Mouse (Mus musculus) bone marrow macrophage, adult 2 months (primary cell): ENCODE measurements around the gene Zfand5. TPM values are rescaled to one million over a fixed set of nuclear protein-coding genes. Genes with fewer than 3 reads are reported as not detected.

Experiments used
- H3K27ac ChIP-seq: 2 replicates; pipeline ENCODE4 v1.5.1; 2012; ENCODE audit warnings: low read depth, low read length; ENCODE audit not compliant: insufficient read depth
- H3K4me1 ChIP-seq: 2 replicates; pipeline ENCODE4 v1.6.1; 2012; ENCODE audit warnings: low read length; ENCODE audit not compliant: control insufficient read depth, insufficient read depth
- H3K4me3 ChIP-seq: 2 replicates; pipeline ENCODE4 v1.5.1; 2012; ENCODE audit warnings: mild to moderate bottlenecking, low read length, moderate library complexity; ENCODE audit not compliant: insufficient read depth
- CTCF ChIP-seq: IDR thresholded peaks from 2 replicates; pipeline ENCODE4 v1.5.1; 2012; ENCODE audit warnings: low read depth, mild to moderate bottlenecking, low read length, moderate library complexity
- POLR2A ChIP-seq: IDR thresholded peaks from 2 replicates; pipeline ENCODE4 v1.6.1; 2012; ENCODE audit warnings: mild to moderate bottlenecking, low read depth, low read length, borderline replicate concordance
- polyA plus RNA-seq: library from polyadenylated mRNA; stranded (reverse); fragments of >200 nt; gene quantifications from 2 replicates; pipeline ENCODE4 v1.2.4, GENCODE M21; 2012; ENCODE audit not compliant: missing spikeins, insufficient read depth, insufficient read length

Zfand5 gene
- polyA plus RNA-seq, 1 experiment, result 109 TPM

- Histone ChIP-seq H3K4me1 (no peaks in the 10 kb centered on the region), H3K4me3 (no peak overlapping the region), H3K27ac (no peak overlapping the region)
- TF ChIP-seq POLR2A, result no peak
- TF ChIP-seq CTCF, result no peak
Observed at GRCm38 (mm10) chr19:21325333-21325732, 53.3 kb downstream of the Zfand5 start.

GRCm38 (mm10) chr19:21328951-21329350 is 56.9 kb downstream of the Zfand5 start:
- Histone ChIP-seq H3K27ac (no peak overlapping the region), H3K4me1 (no peaks in the 10 kb centered on the region), H3K4me3 (no peak overlapping the region)
- TF ChIP-seq CTCF (no peak), POLR2A (no peak)

- no peak overlapping the region for H3K27ac ChIP-seq
- no peak for TF ChIP-seq POLR2A
- TF ChIP-seq CTCF, result no peak
- no peaks in the 10 kb centered on the region for H3K4me1 ChIP-seq
- no peak overlapping the region for H3K4me3 ChIP-seq
Observed at GRCm38 (mm10) chr19:21329770-21330169, 57.7 kb downstream of the Zfand5 start.

GRCm38 (mm10) chr19:21330305-21331115 is 58.4 kb downstream of the Zfand5 start:
- Histone ChIP-seq H3K4me1 (no peaks in the 10 kb centered on the region), H3K27ac (no peak overlapping the region), H3K4me3 (no peak overlapping the region)
- TF ChIP-seq POLR2A (no peak), CTCF (no peak)

- no peak overlapping the region for H3K4me3 ChIP-seq
- H3K27ac ChIP-seq, result no peak overlapping the region
- TF ChIP-seq POLR2A (no peak), CTCF (no peak)
- H3K4me1 ChIP-seq, result no peaks in the 10 kb centered on the region
Observed at GRCm38 (mm10) chr19:21331621-21332155, 59.6 kb downstream of the Zfand5 start.

Other genes starting within 250 kb of the Zfand5 start
- 6.1 and 7.0 TPM in 2 replicates for gene Gda, start 201.2 kb downstream of the Zfand5 start, polyA plus RNA-seq